Mouse (Mus musculus): ENCODE measurements at regions not wholly inside any gene's neighbourhood (a gene's known extent, or its start where the extent isn't known, plus 50 kb on each side); places are given as distances from the start of the nearest gene placed in this dataset.

GRCm38 (mm10) chr1:71904376-71904948 is 251.5 kb upstream of the Fn1 start:
- no peak for DNase-seq (ENCODE audit: low spot score in 2 of 2)

DNA sequence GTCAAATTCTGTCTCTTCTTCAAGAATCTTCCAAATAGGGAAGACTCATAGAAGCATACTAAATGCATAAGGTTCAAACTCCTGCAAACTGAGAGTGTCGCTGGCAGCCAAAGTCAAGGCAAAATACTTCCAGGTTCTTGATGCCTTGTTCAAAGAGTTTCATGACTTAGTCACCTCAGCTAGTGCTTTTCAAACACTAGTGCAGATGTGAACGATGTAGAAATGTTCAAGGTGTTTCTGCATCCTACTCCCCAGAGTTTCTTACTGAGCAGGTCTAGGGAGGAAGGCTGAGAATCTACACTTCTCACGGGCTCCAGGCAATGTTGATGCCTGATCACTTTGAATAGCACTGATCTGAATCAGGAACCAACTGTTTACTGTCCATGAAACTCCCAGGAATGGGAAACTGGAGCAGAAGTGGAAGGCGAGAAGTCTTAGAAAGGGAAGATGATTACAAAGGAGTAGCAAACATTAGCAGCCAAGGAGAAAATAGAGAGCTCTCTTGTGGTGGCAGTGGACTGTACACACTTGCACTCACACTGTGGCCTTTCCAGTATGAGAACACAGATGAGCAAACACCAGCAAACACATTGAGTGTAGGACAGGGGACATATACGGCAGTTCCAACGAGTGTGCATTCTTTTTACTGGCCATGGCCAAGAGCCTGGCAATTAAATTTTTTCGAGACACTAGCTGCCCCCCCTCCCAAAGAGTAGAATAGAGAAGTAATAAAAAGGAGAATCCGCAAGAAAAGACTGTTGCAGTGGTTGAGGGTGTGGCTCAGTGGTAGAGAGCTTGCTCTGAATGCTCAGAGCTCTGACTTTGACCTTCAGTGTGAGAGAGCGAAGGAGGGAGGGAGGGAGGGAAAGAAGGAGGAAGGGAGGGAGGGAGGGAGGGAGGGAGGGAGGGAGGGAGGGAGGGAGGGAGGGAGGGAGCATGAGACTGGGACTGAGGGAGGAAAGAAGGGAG is 247.4 kb upstream of the Fn1 start:
- DNase-seq (ENCODE audit: low spot score in 2 of 2) = no peak

- DNase-seq (ENCODE audit: low spot score in 2 of 2) = no peak
Observed at GRCm38 (mm10) chr1:71899128-71899527, 246.1 kb upstream of the Fn1 start.

- DNase-seq (ENCODE audit: low spot score in 2 of 2) = no peak
Observed at GRCm38 (mm10) chr1:71898198-71898597, 245.2 kb upstream of the Fn1 start.

- DNase-seq (ENCODE audit: low spot score in 2 of 2) = no peak
Observed at GRCm38 (mm10) chr1:71897464-71898051, 244.6 kb upstream of the Fn1 start.

DNA sequence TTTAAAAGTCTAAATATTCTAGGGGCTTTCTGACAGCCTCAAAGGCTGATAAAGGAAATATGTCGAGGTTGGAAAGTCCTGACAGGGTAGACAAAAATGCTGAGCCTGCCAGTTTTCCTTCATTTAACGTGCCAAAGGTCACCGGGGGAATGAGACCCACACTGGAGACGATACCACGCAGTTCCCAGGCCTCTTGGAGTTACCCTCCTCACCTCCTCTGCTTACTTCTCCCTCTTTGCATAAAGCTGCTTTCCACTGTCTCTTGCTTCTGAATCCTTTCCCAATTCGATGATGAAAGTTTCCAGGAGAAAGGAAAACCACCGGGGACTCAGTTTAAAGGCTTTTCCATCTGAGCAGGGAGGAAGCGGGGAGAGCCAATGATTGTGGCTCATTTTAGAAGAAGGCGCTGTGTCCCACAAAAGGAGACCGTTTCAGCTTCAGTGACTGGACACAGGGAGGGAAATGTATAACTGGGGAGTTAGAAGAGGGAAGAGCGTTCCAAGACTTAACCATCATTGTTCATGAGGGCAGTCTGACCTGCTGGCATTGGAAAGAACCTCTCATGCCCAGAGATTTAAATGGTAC is 243.2 kb upstream of the Fn1 start:
- DNase-seq (ENCODE audit: low spot score in 2 of 2) = no peak

- no peak for DNase-seq (ENCODE audit: low spot score in 2 of 2)
Observed at GRCm38 (mm10) chr1:71893636-71894035, 240.6 kb upstream of the Fn1 start.

- no peak for DNase-seq (ENCODE audit: low spot score in 2 of 2)
Observed at GRCm38 (mm10) chr1:71887809-71888208, 234.8 kb upstream of the Fn1 start.

- DNase-seq (ENCODE audit: low spot score in 2 of 2) = no peak
Observed at GRCm38 (mm10) chr1:71886903-71887302, 233.9 kb upstream of the Fn1 start.

- no peak for DNase-seq (ENCODE audit: low spot score in 2 of 2)
Observed at GRCm38 (mm10) chr1:71886233-71886632, 233.2 kb upstream of the Fn1 start.

- no peak for DNase-seq (ENCODE audit: low spot score in 2 of 2)
Observed at GRCm38 (mm10) chr1:71881851-71882250, 228.9 kb upstream of the Fn1 start.

GRCm38 (mm10) chr1:71881191-71881590 is 228.2 kb upstream of the Fn1 start:
- DNase-seq (ENCODE audit: low spot score in 2 of 2) = no peak

GRCm38 (mm10) chr1:71880480-71880879 is 227.5 kb upstream of the Fn1 start:
- DNase-seq (ENCODE audit: low spot score in 2 of 2) = no peak

DNA sequence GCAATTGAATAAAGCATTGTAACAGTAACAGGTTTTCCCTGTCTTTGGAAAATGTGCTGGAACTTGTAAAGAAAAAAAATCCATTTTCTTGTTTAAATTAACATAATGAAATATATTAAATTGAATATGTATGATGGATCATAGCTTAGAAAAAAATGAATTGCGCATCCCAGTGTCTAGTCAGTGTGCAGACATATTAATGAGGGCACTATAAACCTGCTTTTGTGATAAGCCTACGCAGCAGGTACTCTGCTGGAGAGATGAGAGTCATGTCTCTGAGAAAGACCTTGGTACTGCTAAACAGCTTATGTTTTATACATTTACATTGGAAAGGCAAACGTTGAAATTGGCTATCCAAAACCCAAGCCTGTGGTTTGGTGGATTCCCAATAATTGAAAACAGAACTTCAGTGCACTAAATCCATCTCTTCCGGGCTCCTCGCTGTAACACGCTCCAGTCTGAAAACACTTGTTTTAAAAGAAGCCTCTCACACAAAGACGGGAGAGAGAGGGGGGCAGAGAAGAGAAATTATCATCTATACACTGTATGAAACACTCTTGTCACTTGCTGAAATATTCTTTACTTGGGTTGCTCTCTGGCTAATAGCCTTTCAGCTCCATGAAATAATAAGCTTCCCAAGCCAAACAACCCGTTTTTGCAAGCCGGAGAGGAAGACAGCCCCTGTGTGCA is 223.9 kb upstream of the Fn1 start:
- DNase-seq (ENCODE audit: low spot score in 2 of 2) = no peak

DNA sequence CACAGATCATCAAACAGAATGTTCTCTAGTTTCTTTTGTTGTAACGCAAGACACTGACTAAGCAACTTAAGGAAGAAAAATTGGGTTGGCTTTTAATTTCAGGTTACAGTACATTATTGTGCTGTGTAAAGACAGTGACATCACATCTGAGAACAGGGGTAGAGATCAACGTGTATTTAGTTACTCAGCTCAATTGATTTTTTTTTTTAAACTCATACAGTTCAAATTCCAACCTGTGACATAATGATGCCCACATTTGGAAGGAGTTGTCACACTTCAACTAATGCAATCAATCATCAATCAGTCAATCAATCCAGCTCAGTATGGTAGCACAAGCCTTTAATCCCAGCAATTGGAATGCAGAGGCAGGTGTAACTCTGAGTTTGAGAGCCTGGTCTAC is 221.0 kb upstream of the Fn1 start:
- no peak for DNase-seq (ENCODE audit: low spot score in 2 of 2)

DNA sequence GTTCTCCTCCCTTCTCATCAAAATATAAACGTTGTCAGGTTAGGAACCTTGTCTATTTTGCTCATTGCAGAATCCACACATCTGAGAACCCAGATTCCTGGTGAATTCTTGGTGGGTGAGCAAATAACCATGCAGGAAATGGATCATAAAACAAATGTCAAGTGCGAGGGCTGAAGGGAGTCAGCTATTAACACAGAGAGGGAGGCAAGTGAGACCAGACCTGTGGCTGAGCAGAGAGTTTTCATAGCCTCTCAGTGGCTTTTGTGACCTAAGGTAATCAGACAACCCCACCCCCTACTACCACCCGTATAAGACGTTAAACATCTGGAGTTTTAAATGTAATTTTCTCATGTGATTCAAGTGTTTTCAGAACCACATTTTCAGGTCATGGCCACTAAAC is 212.7 kb upstream of the Fn1 start:
- DNase-seq (ENCODE audit: low spot score in 2 of 2) = no peak

- no peak for DNase-seq (ENCODE audit: low spot score in 2 of 2)
Observed at GRCm38 (mm10) chr1:71864749-71865148, 211.7 kb upstream of the Fn1 start.

- DNase-seq (ENCODE audit: low spot score in 2 of 2) = no peak
Observed at GRCm38 (mm10) chr1:71853212-71853611, 200.2 kb upstream of the Fn1 start.

GRCm38 (mm10) chr1:71851268-71851667 is 198.3 kb upstream of the Fn1 start:
- DNase-seq (ENCODE audit: low spot score in 2 of 2) = no peak

DNA sequence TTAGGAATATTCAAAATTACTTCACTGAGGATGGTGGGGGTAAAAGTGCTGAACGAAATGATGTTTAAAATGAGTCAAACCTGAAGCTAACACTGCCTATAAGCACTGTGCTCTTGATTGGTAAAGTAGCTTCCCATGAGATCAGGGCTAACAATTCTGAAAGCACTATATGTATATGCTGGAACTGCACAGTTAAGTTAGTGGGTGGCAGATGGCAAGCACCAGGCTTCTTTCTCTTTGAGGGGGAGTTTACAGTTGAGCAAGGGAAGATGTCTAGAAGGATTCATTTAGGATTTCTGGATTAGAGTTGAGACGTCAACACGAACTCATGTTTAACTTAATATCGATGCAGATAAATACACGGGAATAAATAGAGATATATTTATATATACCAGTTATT is 195.7 kb upstream of the Fn1 start:
- no peak for DNase-seq (ENCODE audit: low spot score in 2 of 2)

- no peak for DNase-seq (ENCODE audit: low spot score in 2 of 2)
Observed at GRCm38 (mm10) chr1:71844938-71845685, 192.1 kb upstream of the Fn1 start.
